Mouse (Mus musculus) regulatory T cell (primary cell): Measurements from ENCODE around the gene Havcr1.

Experiments
- in situ Hi-C: fragments of 300-600 bp; cut with MboI, MseI; formaldehyde crosslinking; loops from one replicate; pipeline ENCODE4 v1.15.1; 2025; ENCODE audit warnings: high pct_unique_total_duplicates

Havcr1 gene

DNA sequence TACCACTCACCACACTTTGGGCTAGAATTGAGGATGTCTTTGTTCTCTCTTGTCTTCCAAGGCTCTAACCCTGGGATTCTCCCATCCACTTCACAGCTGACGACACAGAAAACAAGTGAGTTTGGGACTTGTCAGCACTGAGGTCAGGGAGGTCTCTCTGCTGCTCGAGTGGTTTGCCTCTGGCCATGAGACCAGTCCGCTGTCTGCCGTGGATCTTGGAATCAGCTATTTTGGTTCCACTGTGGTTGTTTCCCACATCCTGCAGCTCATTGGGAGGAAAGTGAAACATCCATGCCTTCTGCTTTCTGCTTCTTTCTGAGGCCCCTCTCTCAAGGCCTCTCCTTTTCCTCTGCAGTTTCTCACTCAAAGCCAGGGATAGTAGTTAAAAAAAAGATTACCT lies 85.0 kb downstream of the Havcr1 start:
- in situ Hi-C loops: no loop called here
